Mouse (Mus musculus) heart, adult 2 months (tissue): Measurements from ENCODE around the gene Dnajc13. TPM values are rescaled to one million over a fixed set of nuclear protein-coding genes. Genes with fewer than 3 reads are reported as not detected.
A peak's percentile ranks its signal among the peaks of the same experiment; 100 is the strongest.

Source experiments
- DNase-seq, 2 experiments: peaks; one replicate each; pipeline ENCODE4 v3.0.0; 2021
- H3K27ac ChIP-seq: fragments of 200-600 bp; 2 replicates; pipeline ENCODE4 v1.8.1; 2022
- H3K27me3 ChIP-seq: fragments of 200-500 bp; 2 replicates; pipeline ENCODE4 v1.6.1; 2012; ENCODE audit warnings: mild to moderate bottlenecking, low read length, inconsistent platforms, mixed read lengths; ENCODE audit not compliant: control insufficient read depth, insufficient read depth
- H3K36me3 ChIP-seq: fragments of 200-500 bp; 2 replicates; pipeline ENCODE4 v1.6.1; 2012; ENCODE audit warnings: low read length, inconsistent platforms; ENCODE audit not compliant: control insufficient read depth, insufficient read depth
- H3K4me1 ChIP-seq: fragments of 200-500 bp; 2 replicates; pipeline ENCODE4 v1.6.1; 2011; ENCODE audit warnings: low read length; ENCODE audit not compliant: control insufficient read depth, insufficient read depth
- H3K4me3 ChIP-seq: fragments of 200-600 bp; 2 replicates; pipeline ENCODE4 v1.8.1; 2022
- H3K79me2 ChIP-seq: fragments of 200-500 bp; replicated peaks from 2 replicates; pipeline ENCODE4 v1.6.1; 2012; ENCODE audit warnings: mild to moderate bottlenecking, inconsistent platforms, low read length, moderate library complexity, mixed read lengths; ENCODE audit not compliant: control insufficient read depth, insufficient read depth
- H3K9ac ChIP-seq: fragments of 200-500 bp; 2 replicates; pipeline ENCODE4 v1.6.1; 2012; ENCODE audit warnings: low read depth, mild to moderate bottlenecking, control low read depth, inconsistent platforms, low read length, mixed read lengths
- CTCF ChIP-seq: fragments of 200-600 bp; IDR thresholded peaks from 2 replicates; pipeline ENCODE4 v1.8.1; 2022; ENCODE audit warnings: antibody characterized with exemption, mild to moderate bottlenecking, moderate library complexity
- EP300 ChIP-seq: fragments of 200-500 bp; IDR thresholded peaks from 2 replicates; pipeline ENCODE4 v1.6.1; 2011; ENCODE audit warnings: low read depth, low read length, control low read depth; ENCODE audit not compliant: insufficient read depth
- POLR2A ChIP-seq: fragments of 200-500 bp; IDR thresholded peaks from 2 replicates; pipeline ENCODE4 v1.6.1; 2011; ENCODE audit warnings: mild to moderate bottlenecking, low read depth, low read length, control low read depth; ENCODE audit not compliant: insufficient read depth
- WGBS: fragments of 180-500 bp; shearing (Covaris S2); methylation state at CpG from one replicate; pipeline ENCODE4 v1.1.7; 2018; 5-methylcytosine and 5-hydroxymethylcytosine counted together
- intact Hi-C: fragments of 180-260 bp; cut with DNase I; formaldehyde crosslinking; loops from one replicate; pipeline ENCODE4 v1.15.1; 2025
- long read RNA-seq: library from polyadenylated mRNA; stranded (forward); transcript quantifications from one replicate; pipeline ENCODE4 v2.0.0, GENCODE M21; 2021
- polyA plus RNA-seq: library from polyadenylated mRNA; depleted of rRNA; stranded (reverse); fragments of >200 nt; gene quantifications from 2 replicates; pipeline ENCODE4 v1.2.3, GENCODE M21; 2012; rRNA removed
- total RNA-seq, 2 experiments: library from RNA; stranded (reverse); gene quantifications; 2 replicates each; pipeline ENCODE4 v1.2.3; 2021

Dnajc13 gene
- total RNA-seq: 10 to 100 TPM; 29.2 to 31.6 TPM
- 31.0 and 32.3 TPM in 2 replicates for polyA plus RNA-seq
- long read RNA-seq, full-length matches to known transcripts: 3 of 11 reads
- long read RNA-seq, partial matches to known transcripts: 3 of 11 reads
- long read RNA-seq, other reads (novel, unspliced or antisense): 5 of 11 reads

- intact Hi-C loops: no loop called here
- no peak for TF ChIP-seq CTCF
- no peak for TF ChIP-seq EP300
- TF ChIP-seq POLR2A: peak; percentile 56
- H3K4me1 ChIP-seq: peaks cover 5% of the 10 kb centered on the region
- DNase-seq: peak; percentile 99 to 100
- H3K27ac ChIP-seq: peak within 1 kb of the TSS; percentile 92
- peak within 1 kb of the TSS; percentile 100 for H3K4me3 ChIP-seq
- H3K36me3 ChIP-seq: peaks cover 7% of the 10 kb centered on the region
- H3K79me2 ChIP-seq: no peaks in the 10 kb centered on the region
- H3K27me3 ChIP-seq: no peaks in the 10 kb centered on the region
- WGBS: under 1% methylated on average over 60 of the region's 60 CpGs
- H3K9ac ChIP-seq: peak within 1 kb of the TSS; percentile 84
Observed at GRCm38 (mm10) chr9:104262823-104263352, at the start of gene Dnajc13. TSS of gene Dnajc13 (minus strand) at chr9:104262930.

GRCm38 (mm10) chr9:104306734-104307133 lies 44.0 kb upstream of the Dnajc13 start:
- H3K9ac ChIP-seq: no peak overlapping the region
- no peaks in the 10 kb centered on the region for H3K36me3 ChIP-seq
- DNase-seq: peak; percentile 45 to 77
- peak; percentile 94 for TF ChIP-seq CTCF
- no peak for TF ChIP-seq POLR2A
- peak; percentile 55; the same call in 1 of the 2 replicates for TF ChIP-seq EP300
- no peaks in the 10 kb centered on the region for H3K79me2 ChIP-seq
- H3K4me3 ChIP-seq: no peak overlapping the region
- intact Hi-C loops: loop anchor here (1.0 to 2.0 kb wide), 2 partner anchors 29 to 102 kb away; no protein-coding TSS in a partner anchor
- H3K4me1 ChIP-seq: no peaks in the 10 kb centered on the region
- WGBS: 4% methylated on average over 6 of the region's 6 CpGs
- no peaks in the 10 kb centered on the region for H3K27me3 ChIP-seq
- H3K27ac ChIP-seq: no peak overlapping the region

- H3K9ac ChIP-seq: no peak overlapping the region
- intact Hi-C loops: loop anchor here (1.0 to 2.0 kb wide), 2 partner anchors 28 to 101 kb away; no protein-coding TSS in a partner anchor
- H3K36me3 ChIP-seq: no peaks in the 10 kb centered on the region
- no peak for DNase-seq
- H3K4me1 ChIP-seq: no peaks in the 10 kb centered on the region
- WGBS: 65% methylated on average over 6 of the region's 6 CpGs
- no peaks in the 10 kb centered on the region for H3K79me2 ChIP-seq
- H3K4me3 ChIP-seq: no peak overlapping the region
- no peaks in the 10 kb centered on the region for H3K27me3 ChIP-seq
- TF ChIP-seq POLR2A (no peak), EP300 (no peak), CTCF (no peak)
- no peak overlapping the region for H3K27ac ChIP-seq
Observed at GRCm38 (mm10) chr9:104305333-104306111, 42.8 kb upstream of the Dnajc13 start.

GRCm38 (mm10) chr9:104304800-104305199 lies 42.1 kb upstream of the Dnajc13 start:
- intact Hi-C loops: no loop called here
- 81% methylated on average over 10 of the region's 10 CpGs for WGBS

GRCm38 (mm10) chr9:104304376-104304775 lies 41.6 kb upstream of the Dnajc13 start:
- intact Hi-C loops: no loop called here
- DNase-seq: no peak
- Histone ChIP-seq H3K4me1 (no peaks in the 10 kb centered on the region), H3K79me2 (no peaks in the 10 kb centered on the region), H3K36me3 (no peaks in the 10 kb centered on the region), H3K27ac (no peak overlapping the region), H3K9ac (no peak overlapping the region), H3K4me3 (no peak overlapping the region), H3K27me3 (no peaks in the 10 kb centered on the region)
- WGBS: 69% methylated on average over 4 of the region's 4 CpGs
- TF ChIP-seq CTCF (no peak), POLR2A (no peak), EP300 (no peak)

More at GRCm38 (mm10) chr9:104304800-104305199, 42.1 kb upstream of the Dnajc13 start:
- no peaks in the 10 kb centered on the region for H3K79me2 ChIP-seq
- H3K4me1 ChIP-seq: no peaks in the 10 kb centered on the region
- H3K36me3 ChIP-seq: no peaks in the 10 kb centered on the region
- H3K4me3 ChIP-seq: no peak overlapping the region
- no peaks in the 10 kb centered on the region for H3K27me3 ChIP-seq
- TF ChIP-seq EP300 (no peak), POLR2A (no peak), CTCF (no peak)
- H3K9ac ChIP-seq: no peak overlapping the region
- no peak for DNase-seq
- no peak overlapping the region for H3K27ac ChIP-seq

GRCm38 (mm10) chr9:104300569-104300968 lies 37.8 kb upstream of the Dnajc13 start:
- Histone ChIP-seq H3K27me3 (no peaks in the 10 kb centered on the region), H3K27ac (no peak overlapping the region), H3K4me3 (no peak overlapping the region), H3K79me2 (no peaks in the 10 kb centered on the region), H3K4me1 (no peaks in the 10 kb centered on the region), H3K9ac (no peak overlapping the region), H3K36me3 (no peaks in the 10 kb centered on the region)
- TF ChIP-seq EP300 (no peak), CTCF (no peak), POLR2A (no peak)
- WGBS: 61% methylated on average over 12 of the region's 12 CpGs
- intact Hi-C loops: no loop called here
- no peak for DNase-seq
